Mouse (Mus musculus) spleen, embryonic (tissue): ENCODE data around the gene Ttc25.
"Not testable (repeated sequence)": the region's sequence is repeated elsewhere in the genome, so short reads cannot be mapped to it uniquely, and the experiment has no call there.

Experiments used
- CTCF ChIA-PET: fragments of 350-600 bp; sonication (Branson Sonifier 250); formaldehyde crosslinking; loops from one replicate; lab custom pipeline; 2022; lab: Charles Lee

Gene Ttc25

GRCm38 (mm10) chr11:100568692-100569091 lies 23.3 kb downstream of the Ttc25 start:
- CTCF ChIA-PET: interaction anchor here (1.7 kb wide), 1 partner anchor 9 kb away, joined by 3 read pairs; no protein-coding TSS in a partner anchor

DNA sequence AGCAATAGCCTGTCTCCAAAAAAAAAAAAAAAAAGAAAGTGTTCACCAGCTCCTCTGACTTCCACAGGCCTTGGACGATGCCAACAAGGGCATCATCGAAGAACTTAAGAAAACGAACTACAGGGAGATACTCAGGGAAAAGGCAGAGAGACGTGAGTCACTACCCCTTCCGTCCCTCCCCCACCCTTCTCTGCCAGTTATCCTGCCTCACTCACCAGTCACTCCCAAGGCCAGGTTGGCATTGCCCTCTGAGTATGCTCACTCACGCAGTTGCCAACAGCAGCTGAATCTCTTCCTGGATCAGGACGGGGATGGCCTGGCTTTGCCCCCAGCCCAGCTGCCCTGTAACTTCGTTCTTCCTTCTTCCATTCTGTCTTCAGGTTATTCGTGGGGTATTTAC lies 24.4 kb downstream of the Ttc25 start:
- CTCF ChIA-PET: interaction anchor here (0.5 to 0.6 kb wide), 2 partner anchors 37 to 249 kb away, joined by 3 read pairs; no protein-coding TSS in a partner anchor

- CTCF ChIA-PET: interaction anchor here (0.9 to 1.0 kb wide), 2 partner anchors 130 to 155 kb away, joined by 3 read pairs; no protein-coding TSS in a partner anchor
These were observed 25.2 kb downstream of the Ttc25 start for GRCm38 (mm10) chr11:100570430-100571201.

- CTCF ChIA-PET: interaction anchor here (0.9 to 1.0 kb wide), 2 partner anchors 30 to 154 kb away, joined by 3 read pairs; no protein-coding TSS in a partner anchor
These were observed 25.8 kb downstream of the Ttc25 start for GRCm38 (mm10) chr11:100571202-100571567.

DNA sequence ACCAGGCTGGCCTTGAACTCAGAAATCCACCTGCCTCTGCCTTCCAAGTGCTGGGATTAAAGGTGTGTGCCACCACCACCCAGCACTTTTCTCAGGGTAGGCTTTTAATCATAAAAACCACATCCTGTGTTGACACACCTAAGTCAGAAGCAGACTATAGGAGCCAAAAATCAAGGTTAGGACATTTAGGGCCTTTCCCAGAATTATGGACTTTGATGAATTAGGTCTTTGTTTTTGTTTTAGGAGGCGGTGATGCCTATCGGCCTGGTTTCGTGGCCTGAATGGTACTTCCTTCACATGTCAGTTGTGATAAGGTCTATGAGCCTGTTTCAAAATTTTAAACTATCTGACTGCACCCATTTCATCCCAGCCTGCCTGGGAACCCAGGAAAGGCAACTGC lies 28.8 kb downstream of the Ttc25 start:
- CTCF ChIA-PET: no interaction called here

- CTCF ChIA-PET: no interaction called here
These were observed 29.5 kb downstream of the Ttc25 start, which contains the start of gene Cnp for GRCm38 (mm10) chr11:100574708-100575483. Gene Cnp (plus strand): TSS chr11:100574904.

- CTCF ChIA-PET: no interaction called here
These were observed 30.1 kb downstream of the Ttc25 start for GRCm38 (mm10) chr11:100575484-100575855.

- CTCF ChIA-PET: no interaction called here
These were observed 30.8 kb downstream of the Ttc25 start for GRCm38 (mm10) chr11:100576256-100576655.

DNA sequence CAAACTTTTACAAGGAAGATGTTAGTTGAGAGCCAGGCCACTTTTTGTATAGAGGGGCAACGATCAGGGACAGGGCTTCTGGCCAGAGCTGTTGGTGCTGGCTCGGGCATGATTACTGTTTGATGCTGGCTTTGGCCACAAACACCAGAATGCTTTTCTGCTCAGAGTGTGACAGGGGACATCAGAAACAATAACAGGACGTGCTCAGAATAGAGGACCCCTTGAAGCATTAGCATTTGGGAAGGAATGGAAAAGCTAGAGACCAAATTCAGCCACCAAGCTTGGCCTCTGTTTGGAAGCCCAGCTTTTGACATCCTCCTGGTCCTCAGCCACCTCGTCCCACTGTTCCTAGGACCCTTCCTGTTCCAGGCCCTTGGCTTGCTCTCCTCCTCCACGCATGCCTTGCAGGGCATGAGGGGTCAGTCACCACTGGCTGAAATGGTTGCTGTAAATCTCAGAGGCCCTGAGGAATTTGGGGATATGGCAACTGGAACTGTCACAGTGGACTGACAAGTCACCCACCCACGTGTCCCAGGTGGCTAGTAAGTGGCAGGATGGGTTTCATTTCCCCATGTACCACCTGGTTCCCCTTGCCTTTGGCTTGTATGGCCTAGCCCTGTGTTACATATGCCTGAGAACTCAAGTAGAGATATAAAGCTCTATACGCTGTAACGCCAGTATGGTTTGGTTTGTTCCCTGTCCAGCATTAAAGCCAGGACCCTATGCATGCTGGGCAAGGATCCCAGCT lies 32.6 kb downstream of the Ttc25 start:
- CTCF ChIA-PET: interaction anchor here (0.5 to 1.3 kb wide), 4 partner anchors 16 to 223 kb away, joined by 3 to 11 read pairs (median 3); partner anchors contain the start of genes Dnajc7 and Nkiras2

- CTCF ChIA-PET: interaction anchor here (0.7 to 1.0 kb wide), 2 partner anchors 15 to 22 kb away, joined by 5 to 11 read pairs; no protein-coding TSS in a partner anchor
These were observed 33.9 kb downstream of the Ttc25 start for GRCm38 (mm10) chr11:100579116-100579799.

- CTCF ChIA-PET: interaction anchor here (0.7 to 1.0 kb wide), 2 partner anchors 21 to 66 kb away, joined by 3 to 5 read pairs; no protein-coding TSS in a partner anchor
These were observed 34.9 kb downstream of the Ttc25 start for GRCm38 (mm10) chr11:100580275-100580674.

GRCm38 (mm10) chr11:100581756-100582155 lies 36.3 kb downstream of the Ttc25 start:
- CTCF ChIA-PET: no interaction called here

DNA sequence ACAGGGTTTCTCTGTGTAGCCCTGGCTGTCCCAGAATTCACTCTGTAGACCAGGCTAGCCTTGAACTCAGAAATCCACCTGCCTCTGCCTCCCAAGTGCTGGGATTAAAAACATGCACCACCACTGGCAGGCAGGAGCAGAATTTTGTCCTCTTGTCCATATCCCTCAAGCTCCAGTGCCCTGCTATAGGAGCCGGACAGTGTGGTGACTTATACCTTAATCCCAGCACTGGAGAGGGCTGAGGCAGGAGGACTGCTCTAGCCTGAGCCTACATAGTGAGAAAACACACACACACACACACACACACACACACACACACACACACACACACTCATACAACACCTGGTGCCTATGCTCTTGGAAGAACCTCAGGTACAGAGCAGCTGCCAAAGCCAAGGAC lies 37.0 kb downstream of the Ttc25 start:
- CTCF ChIA-PET: not testable (repeated sequence)

- CTCF ChIA-PET: no interaction called here
These were observed 37.4 kb downstream of the Ttc25 start for GRCm38 (mm10) chr11:100582836-100583235.

GRCm38 (mm10) chr11:100584561-100584961 lies 39.2 kb downstream of the Ttc25 start:
- CTCF ChIA-PET: no interaction called here

DNA sequence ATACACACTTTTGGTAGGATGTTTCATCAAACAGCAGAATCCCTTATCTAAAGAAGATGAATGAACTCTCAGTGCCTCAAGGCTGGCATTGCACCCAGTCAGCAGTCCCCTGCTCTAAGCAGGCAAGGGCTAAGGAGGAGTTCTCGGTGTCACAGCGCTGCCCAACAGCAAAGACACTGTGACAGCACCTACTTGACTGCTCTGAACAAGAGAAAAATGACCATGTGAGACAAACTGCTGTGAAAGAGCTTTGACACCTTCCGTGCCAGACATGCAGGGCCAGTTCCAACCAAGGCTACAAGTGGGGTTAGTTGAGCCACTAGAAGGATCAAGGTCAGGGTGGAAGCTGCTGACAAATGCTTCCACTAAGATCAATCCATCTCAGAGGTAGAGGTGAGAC lies 39.7 kb downstream of the Ttc25 start:
- CTCF ChIA-PET: no interaction called here

DNA sequence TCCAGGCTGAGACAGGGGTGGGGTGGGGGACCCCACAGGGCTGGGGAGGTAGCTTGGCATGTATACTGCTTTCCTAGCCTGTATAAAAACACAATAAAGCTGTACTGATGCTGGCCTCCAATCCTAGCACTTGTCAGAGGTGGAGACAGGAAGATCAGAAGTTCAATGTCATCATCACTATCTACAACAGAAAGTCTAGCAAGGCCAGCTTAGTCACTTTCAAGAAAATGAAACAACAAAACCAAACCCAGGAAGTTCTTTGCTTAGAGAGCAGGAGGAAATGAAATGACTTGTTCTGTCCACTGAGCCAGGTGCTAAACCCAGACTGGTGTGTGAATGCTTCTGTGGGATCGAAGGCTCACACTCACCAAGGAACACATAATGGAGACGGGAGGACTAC lies 43.1 kb downstream of the Ttc25 start:
- CTCF ChIA-PET: interaction anchor here (1.0 kb wide), 1 partner anchor 32 kb away, joined by 3 read pairs; the partner anchor contains the start of gene Dnajc7

DNA sequence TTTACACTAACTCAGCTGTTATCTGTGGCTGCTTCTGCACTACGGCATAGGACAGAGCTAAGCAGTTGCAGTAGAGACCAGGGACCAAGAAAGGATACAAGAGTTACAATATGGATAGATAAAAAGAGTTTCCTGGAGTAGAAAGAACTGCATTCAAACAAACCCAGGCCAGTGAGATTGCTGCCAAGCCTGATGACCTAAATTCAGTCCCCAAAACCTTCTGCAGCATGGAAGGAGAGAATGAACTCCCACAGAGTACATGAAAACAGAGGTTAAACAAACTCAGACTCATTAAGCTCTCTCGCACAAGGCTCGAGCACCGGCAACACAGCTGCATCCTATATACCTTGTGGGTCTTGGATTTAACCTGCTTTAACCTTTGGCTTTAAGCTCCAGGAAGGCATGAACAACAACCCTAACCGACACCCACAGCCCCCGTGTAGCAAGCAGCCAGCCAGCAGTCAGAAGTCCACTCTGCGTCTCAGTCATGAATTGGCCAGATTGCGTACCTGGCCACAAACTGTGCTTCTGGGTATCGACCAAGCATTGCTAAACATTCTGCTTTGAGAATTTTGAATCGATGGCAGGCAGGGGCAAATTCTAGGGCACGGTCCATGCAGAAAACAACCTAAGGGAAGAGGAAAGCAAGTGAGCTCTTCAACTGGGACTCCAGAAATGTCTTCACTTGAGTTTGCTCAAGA lies 47.1 kb downstream of the Ttc25 start:
- CTCF ChIA-PET: no interaction called here

- CTCF ChIA-PET: interaction anchor here (0.7 kb wide), 1 partner anchor 16 kb away, joined by 11 read pairs; no protein-coding TSS in a partner anchor
These were observed 49.2 kb downstream of the Ttc25 start for GRCm38 (mm10) chr11:100594608-100595007.

DNA sequence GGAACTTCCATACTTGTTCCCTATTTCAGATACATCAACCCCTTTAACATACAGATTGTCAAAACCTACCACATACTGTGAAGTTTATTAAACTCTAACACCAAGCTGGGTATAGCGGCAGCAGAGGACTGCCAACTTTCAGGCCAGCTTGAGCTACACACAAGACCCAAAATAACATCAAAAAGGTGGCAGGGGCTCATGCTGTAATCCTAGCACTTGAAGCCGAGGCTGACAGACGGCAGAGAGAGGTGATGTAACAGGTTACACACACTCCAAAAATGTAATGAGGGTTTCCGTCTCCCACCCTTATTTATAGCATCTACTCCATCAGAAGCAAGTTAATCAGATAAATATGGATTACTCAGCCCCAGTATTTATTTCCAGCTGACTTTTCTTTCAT lies 50.1 kb downstream of the Ttc25 start:
- CTCF ChIA-PET: no interaction called here
